Mouse (Mus musculus) layer of hippocampus, postnatal 36 days (tissue): ENCODE results near the gene Wdr24. TPM values are rescaled to one million over a fixed set of nuclear protein-coding genes. Genes with fewer than 3 reads are reported as not detected.
A peak's percentile ranks its signal among the peaks of the same experiment; 100 is the strongest.
"Not testable (repeated sequence)": the region's sequence is repeated elsewhere in the genome, so short reads cannot be mapped to it uniquely, and the experiment has no call there.

Experiments used
- DNase-seq, 2 experiments: peaks; one replicate each; pipeline ENCODE4 v3.0.0; 2022
- total RNA-seq, 2 experiments: library from RNA; stranded (reverse); gene quantifications; 2 replicates each; pipeline ENCODE4 v1.2.3; 2021

Gene Wdr24
- total RNA-seq, 2 experiments from 2014 or later, result 25.4 to 27.3 TPM

DNA sequence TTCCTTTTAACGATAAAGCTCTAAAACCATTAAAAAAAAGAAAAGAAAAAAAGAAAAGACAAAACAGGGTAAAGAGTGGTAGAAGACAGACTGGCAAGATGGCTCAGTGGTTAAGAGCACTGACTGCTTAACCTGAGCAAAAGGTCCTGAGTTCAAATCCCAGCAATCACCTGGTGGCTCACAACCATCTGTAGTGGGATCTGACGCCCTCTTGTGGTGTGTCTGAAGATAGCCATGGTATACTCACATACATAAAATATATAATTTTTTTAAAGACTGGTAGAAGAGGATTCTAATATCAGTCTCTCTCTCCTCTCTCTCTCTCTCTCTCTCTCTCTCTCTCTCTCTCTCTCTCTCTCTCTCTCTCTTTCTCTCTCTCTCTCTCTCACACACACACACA, 16.0 kb upstream of the Wdr24 start:
- DNase-seq, result not testable (repeated sequence)

- DNase-seq, result no peak
These were observed 15.4 kb upstream of the Wdr24 start for GRCm38 (mm10) chr17:25808028-25808427.

DNA sequence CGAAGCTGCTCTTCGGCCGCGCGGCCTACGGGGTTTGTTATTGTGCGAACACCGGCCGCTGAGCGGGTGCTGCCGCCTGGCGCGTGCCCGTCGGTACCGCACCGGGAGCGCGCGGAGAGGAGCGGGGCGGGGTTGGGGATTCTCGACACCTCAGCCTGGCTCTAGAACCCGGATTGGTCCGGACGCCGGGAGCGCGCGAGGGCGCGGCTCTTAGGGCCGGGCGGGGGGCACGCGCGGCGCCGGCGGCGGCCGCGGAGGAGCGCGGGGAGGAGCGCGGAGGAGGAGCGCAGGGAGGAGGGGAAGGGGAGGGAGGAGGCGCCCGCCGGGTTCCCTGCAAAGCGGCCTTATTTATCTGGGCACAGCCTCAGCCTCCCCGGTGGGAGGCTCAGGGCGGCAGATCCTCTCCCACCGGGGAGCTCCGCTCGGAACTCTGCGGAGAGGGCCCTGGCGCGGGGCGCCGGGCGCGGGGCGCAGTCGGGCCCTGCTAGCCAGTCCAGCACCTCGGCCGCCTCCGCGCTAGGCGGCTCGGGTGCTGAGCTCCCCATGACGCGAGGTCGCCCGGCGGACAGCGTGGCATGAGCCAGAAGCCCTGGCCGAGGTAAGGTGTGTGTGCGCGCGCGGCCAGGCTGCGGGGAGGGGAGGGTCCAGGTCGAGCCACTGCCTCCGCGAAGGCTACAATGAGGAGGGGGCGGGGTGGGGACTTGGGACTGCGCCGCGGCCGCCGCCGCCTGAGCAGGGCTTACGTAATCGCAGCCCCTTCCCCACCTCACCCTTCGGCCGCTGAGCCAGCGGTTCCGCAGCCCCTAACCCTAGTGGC, 14.4 kb upstream of the Wdr24 start, which contains the start of gene Fbxl16:
Fbxl16 (plus strand) TSS at position 297 of the 817 bp plus-strand sequence.
- DNase-seq, result peak; percentile 91

DNA sequence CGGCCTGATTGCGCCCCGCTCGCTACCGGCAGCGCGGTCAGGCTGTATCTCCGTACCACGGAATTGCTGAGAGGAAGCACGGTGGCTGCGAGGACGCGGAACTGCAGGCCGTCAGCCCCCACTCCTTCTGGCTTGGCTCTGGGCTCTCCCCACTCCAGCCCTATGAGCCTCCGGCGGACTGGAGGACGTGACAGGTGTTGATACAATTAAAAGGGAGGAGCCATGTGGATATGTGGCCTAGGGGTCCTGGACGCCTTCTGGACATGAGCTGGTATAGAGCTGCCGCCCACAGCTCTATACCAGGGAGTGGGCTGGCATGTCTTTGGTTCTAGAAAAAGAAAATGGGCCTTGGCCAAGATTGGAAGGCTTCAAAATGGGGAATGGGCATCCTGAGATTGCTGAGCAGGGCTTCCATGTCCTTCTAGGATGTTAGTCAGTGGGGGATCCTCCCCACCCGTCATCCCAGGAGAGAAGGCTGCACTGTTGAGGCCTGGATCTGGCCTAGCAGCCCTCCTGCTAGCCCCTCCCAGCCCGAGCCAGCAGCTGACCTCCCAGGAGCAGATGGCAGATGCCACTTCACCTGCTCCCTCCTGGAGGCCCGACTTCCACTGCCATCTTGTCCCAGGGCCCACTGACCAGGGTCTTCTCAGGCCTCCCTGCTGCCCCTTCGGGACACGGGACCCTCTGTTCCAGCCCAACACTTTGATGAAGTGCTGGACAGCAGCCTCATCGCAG, 13.7 kb upstream of the Wdr24 start:
- peak in 1 of 2 experiments; percentile 62 for DNase-seq

GRCm38 (mm10) chr17:25810890-25811289, 12.5 kb upstream of the Wdr24 start:
- DNase-seq, result no peak

GRCm38 (mm10) chr17:25813471-25813870, 10.0 kb upstream of the Wdr24 start:
- DNase-seq, result peak; percentile 80 to 85

- DNase-seq, result no peak
These were observed 5.8 kb upstream of the Wdr24 start for GRCm38 (mm10) chr17:25817662-25818061.

DNA sequence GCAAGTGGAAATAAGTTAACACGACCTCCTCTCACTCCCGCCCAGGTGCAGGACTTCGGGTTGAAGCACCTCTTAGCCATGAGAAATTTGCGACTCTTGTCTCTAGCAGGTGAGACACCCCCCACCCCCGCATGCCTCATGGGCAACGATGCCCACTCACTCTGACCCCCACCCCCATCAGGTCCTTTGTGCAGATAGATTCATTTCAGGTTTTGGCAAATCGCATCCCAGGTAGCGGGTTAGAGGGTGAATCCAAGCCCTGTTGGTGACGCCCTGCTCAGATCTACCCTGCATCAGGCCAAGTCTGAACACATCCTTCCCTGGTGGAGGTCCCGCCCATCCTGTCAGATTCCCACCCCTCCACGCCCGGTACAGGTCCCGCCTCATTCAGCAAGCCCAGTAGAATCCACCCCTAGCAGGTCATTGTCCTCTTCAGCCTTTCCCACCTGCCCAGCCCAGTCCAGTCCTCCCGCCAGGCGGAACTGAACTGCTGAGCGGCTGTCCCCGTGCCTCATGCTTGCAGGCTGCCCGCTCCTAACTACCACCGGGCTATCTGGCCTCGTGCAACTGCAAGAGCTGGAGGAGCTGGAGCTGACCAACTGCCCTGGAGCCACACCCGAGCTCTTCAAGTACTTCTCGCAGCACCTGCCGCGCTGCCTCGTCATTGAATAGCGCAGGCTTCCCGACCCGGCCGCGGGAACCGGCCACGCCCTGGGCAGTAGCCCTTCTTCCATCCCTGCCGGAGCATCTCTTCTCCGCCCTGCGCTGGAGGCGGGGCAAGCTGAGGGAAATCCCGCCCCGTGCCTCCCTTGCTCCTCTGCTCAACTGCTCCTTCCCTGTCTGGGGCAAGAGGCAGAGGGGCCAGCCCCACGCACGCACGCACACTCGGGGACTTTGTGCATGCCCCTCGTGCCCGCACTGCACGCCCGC, 4.3 kb upstream of the Wdr24 start:
- DNase-seq, result no peak

GRCm38 (mm10) chr17:25824362-25825142, 1.1 kb downstream of the Wdr24 start:
- no peak for DNase-seq

DNA sequence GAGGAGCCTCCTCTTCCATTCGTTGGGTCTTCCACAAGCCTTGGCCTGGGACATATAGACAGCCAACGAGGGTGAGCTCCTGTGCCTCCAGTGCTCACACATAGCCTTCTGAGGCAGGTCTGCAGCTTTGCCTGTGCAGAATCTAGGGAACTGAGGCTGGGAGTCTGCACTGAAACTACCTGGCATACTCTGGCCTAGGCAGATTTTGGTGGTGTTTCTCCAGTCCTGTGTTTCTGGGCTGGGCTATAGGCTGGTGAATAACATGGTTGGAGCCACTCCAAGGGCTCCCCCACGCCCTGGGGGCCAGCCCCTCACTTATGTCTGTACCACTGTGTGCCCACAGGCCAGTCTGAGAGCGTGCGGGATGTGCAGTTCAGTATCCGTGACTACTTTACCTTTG, 1.9 kb downstream of the Wdr24 start:
- no peak for DNase-seq

DNA sequence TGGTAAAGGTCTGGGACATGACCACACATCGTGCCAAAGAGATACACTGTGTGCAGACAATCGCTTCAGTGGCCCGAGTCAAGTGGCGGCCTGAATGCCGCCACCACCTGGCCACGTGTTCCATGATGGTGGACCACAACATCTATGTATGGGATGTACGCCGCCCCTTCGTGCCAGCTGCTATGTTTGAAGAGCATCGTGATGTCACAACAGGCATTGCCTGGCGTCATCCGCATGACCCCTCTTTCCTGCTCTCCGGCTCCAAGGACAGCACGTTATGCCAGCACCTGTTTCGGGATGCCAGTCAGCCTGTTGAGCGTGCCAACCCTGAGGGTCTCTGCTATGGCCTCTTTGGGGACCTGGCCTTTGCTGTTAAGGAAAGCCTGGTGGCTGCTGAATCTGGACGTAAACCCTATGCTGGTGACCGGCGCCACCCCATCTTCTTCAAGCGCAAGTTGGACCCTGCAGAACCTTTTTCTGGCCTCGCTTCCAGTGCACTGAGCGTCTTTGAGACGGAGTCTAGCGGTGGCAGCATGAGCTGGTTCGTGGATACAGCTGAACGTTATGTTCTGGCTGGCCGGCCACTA, 2.6 kb downstream of the Wdr24 start:
- no peak for DNase-seq

DNA sequence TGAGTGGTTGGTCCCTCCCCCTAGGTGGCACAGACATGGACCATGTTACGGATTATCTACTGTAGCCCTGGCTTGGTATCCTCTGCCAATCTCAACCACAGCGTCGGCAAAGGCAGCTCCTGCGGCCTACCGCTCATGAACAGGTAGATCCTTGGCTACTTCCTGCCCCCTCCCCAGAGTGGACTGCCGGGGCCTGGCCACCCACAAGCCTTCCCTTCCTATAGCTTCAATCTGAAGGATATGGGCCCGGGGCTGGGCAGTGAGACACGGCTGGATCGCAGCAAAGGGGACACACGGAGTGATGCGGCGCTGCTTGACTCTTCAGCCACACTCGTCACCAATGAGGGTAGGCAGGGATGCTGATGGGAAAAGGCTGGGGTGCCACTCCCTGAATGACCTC, 3.6 kb downstream of the Wdr24 start:
- no peak for DNase-seq

- DNase-seq, result no peak
These were observed 4.3 kb downstream of the Wdr24 start for GRCm38 (mm10) chr17:25827546-25828222.

GRCm38 (mm10) chr17:25828223-25828594, 4.8 kb downstream of the Wdr24 start:
- no peak for DNase-seq

DNA sequence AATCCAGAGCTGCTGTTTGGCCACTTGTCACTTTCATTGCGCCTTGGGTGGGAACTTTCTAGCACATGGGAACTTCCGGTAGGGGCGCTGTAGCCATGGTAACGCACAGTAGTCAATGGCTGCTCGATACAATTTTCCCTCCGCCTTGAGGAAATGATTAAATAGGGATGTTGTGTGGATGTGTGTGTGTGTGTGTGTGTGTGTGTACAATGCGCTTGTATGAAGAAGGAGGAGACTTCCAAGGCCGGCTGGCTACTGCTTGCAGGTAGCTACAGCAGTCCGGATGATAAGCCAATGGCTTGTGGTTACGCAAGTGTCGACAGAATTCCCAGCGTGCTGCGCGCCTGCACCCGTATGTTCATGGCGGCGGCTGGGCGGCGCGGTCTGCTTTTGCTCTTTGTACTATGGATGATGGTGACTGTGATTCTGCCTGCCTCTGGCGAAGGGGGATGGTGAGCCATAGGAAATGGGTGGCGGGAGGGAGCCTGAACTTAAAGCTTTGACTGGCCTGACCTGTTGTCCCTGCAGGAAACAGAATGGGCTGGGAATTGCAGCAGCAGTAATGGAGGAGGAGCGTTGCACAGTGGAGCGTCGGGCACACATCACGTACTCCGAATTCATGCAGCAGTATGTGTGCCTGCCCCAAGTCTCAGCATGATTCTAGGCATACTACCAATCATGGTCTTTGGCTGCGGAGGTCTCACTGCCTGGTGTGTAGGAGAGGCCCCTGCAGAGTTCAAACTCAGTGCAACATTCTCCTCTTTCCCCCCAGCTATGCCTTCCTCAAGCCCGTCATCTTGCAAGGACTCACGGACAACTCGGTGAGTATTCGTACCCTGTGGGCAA, 5.5 kb downstream of the Wdr24 start, which contains the start of gene Jmjd8:
Jmjd8 (plus strand) TSS at position 156 of the 846 bp plus-strand sequence.
- peak; percentile 85 for DNase-seq

DNA sequence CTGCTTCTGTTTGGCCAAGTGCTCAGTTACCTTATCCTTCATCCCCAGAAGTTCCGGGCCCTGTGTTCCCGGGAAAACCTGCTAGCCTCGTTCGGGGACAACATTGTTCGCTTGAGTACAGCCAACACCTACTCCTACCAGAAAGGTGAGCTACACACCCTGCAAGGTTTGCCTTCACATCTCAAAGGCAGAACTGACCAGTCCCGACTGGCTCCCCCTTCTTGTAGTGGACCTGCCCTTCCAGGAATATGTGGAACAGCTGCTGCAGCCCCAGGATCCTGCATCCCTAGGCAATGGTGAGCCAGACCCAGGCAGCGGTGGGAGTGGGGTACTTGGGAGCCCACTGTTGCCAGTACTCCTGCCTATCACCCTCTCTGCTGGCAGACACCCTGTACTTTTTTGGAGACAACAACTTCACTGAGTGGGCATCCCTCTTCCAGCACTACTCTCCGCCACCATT, 6.2 kb downstream of the Wdr24 start:
- DNase-seq, result no peak

GRCm38 (mm10) chr17:25830200-25830753, 6.8 kb downstream of the Wdr24 start:
- no peak for DNase-seq

DNA sequence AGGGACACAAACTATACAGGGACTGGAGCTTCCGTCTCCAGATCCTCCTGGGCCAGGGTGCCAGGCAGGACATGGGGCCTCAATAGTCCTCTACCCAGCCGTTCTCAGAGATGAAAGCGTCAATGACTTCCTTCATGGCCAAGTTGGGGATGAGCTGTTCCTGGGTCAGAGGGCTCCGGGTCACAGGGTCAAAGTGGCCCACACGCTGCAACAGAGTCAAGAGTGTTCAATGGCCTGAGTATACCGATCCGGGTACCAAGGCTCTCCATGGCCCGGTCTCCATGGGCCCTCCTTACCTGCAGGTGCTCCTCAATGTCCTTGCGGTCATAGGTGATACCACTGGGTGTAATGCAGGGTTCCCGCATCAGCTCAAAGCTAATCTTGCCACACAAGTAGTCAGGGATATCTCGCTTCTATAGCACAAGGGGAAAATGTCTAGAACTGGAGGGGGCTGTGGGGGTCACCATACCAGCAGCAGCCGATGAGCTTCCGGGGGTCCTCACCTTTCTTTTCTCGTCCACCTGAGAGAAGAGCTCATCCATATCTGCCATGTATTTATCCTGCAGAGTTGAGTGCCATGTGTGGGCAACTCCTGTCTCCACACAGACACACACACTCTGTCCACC, 7.5 kb downstream of the Wdr24 start:
- no peak for DNase-seq
